Mouse (Mus musculus): ENCODE measurements around the gene Tpte. TPM values are rescaled to one million over a fixed set of nuclear protein-coding genes. Genes with fewer than 3 reads are reported as not detected.
A peak's percentile ranks its signal among the peaks of the same experiment; 100 is the strongest.

Tpte gene
- polyA plus RNA-seq, 1 experiment from 2014 or later: not detected

DNA sequence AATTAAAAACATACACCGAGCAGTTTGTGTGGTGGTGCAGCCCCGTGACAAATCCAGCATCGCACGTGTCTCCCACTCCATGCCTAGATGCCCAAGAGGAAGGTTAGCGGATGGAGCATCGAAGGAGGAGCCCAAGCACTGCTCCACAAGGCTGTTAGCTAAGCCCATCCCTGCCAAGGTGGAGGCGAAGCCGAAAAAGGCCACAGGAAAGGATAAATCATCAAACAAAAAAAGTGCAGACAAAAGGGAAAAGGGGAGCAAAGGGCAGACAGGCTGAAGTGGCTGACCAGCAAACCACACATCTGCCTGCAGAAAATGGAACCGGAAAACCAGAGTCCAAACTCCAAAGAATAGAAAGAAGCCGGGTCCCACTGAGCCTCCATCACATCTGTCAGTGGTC is 23.8 kb downstream of the Tpte start:
- H3K27me3 ChIP-seq (replicated peaks; ENCODE audit: control insufficient read depth, insufficient read depth, low read length): no peaks in the 10 kb centered on the region
- H3K36me3 ChIP-seq (ENCODE audit: control insufficient read depth, insufficient read depth, low read length): no peaks in the 10 kb centered on the region
- no peak for DNase-seq (ENCODE audit: low spot score)
- H3K9me3 ChIP-seq (ENCODE audit: control insufficient read depth, low read length): no peaks in the 10 kb centered on the region
- H3K4me1 ChIP-seq (ENCODE audit: control insufficient read depth, insufficient read depth, low read length): 0 out of 2 replicates have a peak, but pooled peaks cover 2% of the 10 kb centered on the region
- no peak overlapping the region for H3K27ac ChIP-seq (replicated peaks; ENCODE audit: low read depth, low read length)
- WGBS: 80% methylated on average over 10 of the region's 10 CpGs
- H3K4me3 ChIP-seq (ENCODE audit: low read depth, low read length): no peak overlapping the region
- no peak overlapping the region for H3K4me2 ChIP-seq (ENCODE audit: low read depth, low read length)
- ATAC-seq (ENCODE audit: low read depth): no peak
- no peak overlapping the region for H3K9ac ChIP-seq (ENCODE audit: low read depth, low read length)

DNA sequence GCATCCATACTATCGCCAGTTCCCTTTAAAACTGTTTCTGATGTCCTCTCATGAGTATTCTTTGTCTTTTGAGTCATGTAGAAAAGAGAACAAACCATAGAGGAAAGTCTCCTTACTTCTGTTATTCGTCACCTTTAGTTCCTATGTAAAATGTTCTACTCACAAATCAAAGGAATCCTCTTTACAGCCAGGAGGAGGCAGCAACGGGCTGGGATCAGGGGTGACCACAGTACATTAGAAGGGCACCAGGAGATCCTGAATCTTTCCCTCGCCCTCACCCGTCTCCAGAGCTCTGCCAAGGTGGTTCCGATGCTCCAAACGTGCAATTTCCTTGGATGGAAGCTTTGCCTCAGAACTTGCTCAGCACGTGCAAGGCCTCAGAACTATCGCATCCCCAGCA is 28.2 kb downstream of the Tpte start:
- DNase-seq (ENCODE audit: low spot score): no peak

DNA sequence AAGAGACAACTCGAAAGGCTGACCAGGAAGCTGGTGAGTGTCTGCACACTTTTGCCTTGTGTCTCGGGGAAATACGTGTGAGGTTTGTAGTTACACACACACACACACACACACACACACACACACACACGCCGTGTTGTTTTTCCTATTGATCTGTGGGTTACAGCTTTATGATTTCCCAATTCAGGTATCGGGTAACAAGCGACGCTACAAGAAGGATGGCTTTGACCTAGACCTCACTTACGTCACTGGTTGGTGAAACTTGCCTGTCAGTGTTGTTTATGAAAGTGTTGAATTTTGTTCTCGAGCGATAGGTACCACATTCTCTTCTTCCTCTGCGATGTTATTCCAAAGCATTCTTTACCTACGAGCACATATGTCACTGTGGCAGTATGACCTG is 52.2 kb downstream of the Tpte start:
- Histone ChIP-seq H3K4me2 (ENCODE audit: low read depth, low read length) (no peak overlapping the region), H3K27ac (replicated peaks; ENCODE audit: low read depth, low read length) (no peak overlapping the region), H3K9ac (ENCODE audit: low read depth, low read length) (no peak overlapping the region), H3K9me3 (ENCODE audit: control insufficient read depth, low read length) (no peaks in the 10 kb centered on the region), H3K4me3 (ENCODE audit: low read depth, low read length) (no peak overlapping the region), H3K36me3 (ENCODE audit: control insufficient read depth, insufficient read depth, low read length) (no peaks in the 10 kb centered on the region), H3K4me1 (ENCODE audit: control insufficient read depth, insufficient read depth, low read length) (no peaks in the 10 kb centered on the region), H3K27me3 (replicated peaks; ENCODE audit: control insufficient read depth, insufficient read depth, low read length) (no peaks in the 10 kb centered on the region)
- no peak for ATAC-seq (ENCODE audit: low read depth)
- no peak for DNase-seq (ENCODE audit: low spot score)
- WGBS: 83% methylated on average over 13 of the region's 13 CpGs

More for the DNA sequence above, 28.2 kb downstream of the Tpte start:
- Histone ChIP-seq H3K27ac (replicated peaks; ENCODE audit: low read depth, low read length) (no peak overlapping the region), H3K4me1 (ENCODE audit: control insufficient read depth, insufficient read depth, low read length) (no peaks in the 10 kb centered on the region), H3K36me3 (ENCODE audit: control insufficient read depth, insufficient read depth, low read length) (no peaks in the 10 kb centered on the region), H3K4me2 (ENCODE audit: low read depth, low read length) (no peak overlapping the region), H3K9ac (ENCODE audit: low read depth, low read length) (no peak overlapping the region), H3K9me3 (ENCODE audit: control insufficient read depth, low read length) (no peaks in the 10 kb centered on the region), H3K27me3 (replicated peaks; ENCODE audit: control insufficient read depth, insufficient read depth, low read length) (no peaks in the 10 kb centered on the region), H3K4me3 (ENCODE audit: low read depth, low read length) (no peak overlapping the region)
- 68% methylated on average over 9 of the region's 9 CpGs for WGBS
- ATAC-seq (ENCODE audit: low read depth): no peak

DNA sequence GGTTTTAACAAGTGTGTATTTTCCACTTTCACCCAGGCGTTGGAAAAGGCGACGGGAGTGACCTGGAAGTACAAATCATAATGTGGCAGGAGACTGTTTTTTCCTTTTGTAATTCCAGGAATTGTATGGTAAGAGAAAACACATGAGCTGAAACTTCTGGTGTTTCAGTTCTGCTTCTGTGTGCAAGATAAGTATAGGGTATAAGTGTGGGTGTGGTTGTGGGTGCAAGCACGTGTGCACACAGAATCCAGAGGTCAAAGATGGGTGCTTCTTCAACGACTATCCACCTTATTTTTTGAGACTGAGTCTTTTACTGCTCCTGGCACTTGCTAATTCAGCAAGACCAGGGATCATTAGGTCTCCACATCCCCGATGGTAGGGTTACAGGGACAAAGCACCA is 76.1 kb downstream of the Tpte start:
- Histone ChIP-seq H3K4me2 (ENCODE audit: low read depth, low read length) (no peak overlapping the region), H3K27me3 (replicated peaks; ENCODE audit: control insufficient read depth, insufficient read depth, low read length) (no peaks in the 10 kb centered on the region), H3K4me3 (ENCODE audit: low read depth, low read length) (no peak overlapping the region), H3K4me1 (ENCODE audit: control insufficient read depth, insufficient read depth, low read length) (no peaks in the 10 kb centered on the region), H3K9me3 (ENCODE audit: control insufficient read depth, low read length) (no peaks in the 10 kb centered on the region), H3K9ac (ENCODE audit: low read depth, low read length) (no peak overlapping the region), H3K27ac (replicated peaks; ENCODE audit: low read depth, low read length) (no peak overlapping the region), H3K36me3 (ENCODE audit: control insufficient read depth, insufficient read depth, low read length) (no peaks in the 10 kb centered on the region)
- ATAC-seq (ENCODE audit: low read depth): no peak
- WGBS: 78% methylated on average over 6 of the region's 6 CpGs
- no peak for DNase-seq (ENCODE audit: low spot score)

DNA sequence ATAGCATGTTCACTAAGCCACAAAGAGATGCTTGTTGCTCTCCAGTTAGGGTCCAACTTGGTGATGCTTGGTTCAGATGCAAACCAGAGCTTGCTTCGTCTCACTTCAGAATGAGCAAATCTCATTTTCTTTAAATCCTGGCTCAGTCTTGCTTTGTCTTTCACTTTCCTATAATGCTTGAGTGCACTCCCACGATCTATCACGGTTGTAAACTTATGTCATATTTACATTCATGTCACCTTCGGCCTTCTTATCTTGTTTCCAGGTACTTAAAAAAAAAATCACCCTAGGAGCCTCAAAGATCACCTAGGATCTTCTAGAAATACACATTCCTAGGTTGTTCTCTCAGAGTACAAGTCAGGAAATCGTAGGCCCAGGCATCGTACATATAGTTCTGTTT is 76.6 kb downstream of the Tpte start:
- 83% methylated on average over 6 of the region's 6 CpGs for WGBS
- no peak overlapping the region for H3K27ac ChIP-seq (replicated peaks; ENCODE audit: low read depth, low read length)
- H3K27me3 ChIP-seq (replicated peaks; ENCODE audit: control insufficient read depth, insufficient read depth, low read length): no peaks in the 10 kb centered on the region
- no peak overlapping the region for H3K4me3 ChIP-seq (ENCODE audit: low read depth, low read length)
- ATAC-seq (ENCODE audit: low read depth): no peak
- no peak overlapping the region for H3K4me2 ChIP-seq (ENCODE audit: low read depth, low read length)
- H3K36me3 ChIP-seq (ENCODE audit: control insufficient read depth, insufficient read depth, low read length): no peaks in the 10 kb centered on the region
- no peak for DNase-seq (ENCODE audit: low spot score)
- H3K4me1 ChIP-seq (ENCODE audit: control insufficient read depth, insufficient read depth, low read length): no peaks in the 10 kb centered on the region
- no peaks in the 10 kb centered on the region for H3K9me3 ChIP-seq (ENCODE audit: control insufficient read depth, low read length)
- H3K9ac ChIP-seq (ENCODE audit: low read depth, low read length): no peak overlapping the region

DNA sequence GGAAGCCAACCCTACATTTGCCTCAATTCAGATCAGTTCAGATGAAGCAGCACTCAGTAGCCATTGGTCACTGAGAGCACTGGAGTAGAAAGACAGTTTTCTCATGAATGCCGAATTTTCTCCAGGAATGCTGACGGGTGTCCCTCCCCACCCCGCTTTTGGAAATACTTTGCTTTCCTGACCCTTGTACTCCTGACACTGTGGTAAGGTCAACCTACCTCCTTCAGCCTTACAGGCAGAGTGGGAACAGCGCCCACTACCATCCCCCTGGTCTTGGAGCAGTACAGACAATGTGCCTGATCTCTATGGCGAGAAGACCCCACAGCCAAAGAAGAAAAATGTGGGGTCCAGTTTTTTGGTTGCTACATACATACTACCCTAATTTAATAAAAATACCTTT is 93.1 kb downstream of the Tpte start:
- Histone ChIP-seq H3K4me2 (ENCODE audit: low read depth, low read length) (no peak overlapping the region), H3K4me1 (ENCODE audit: control insufficient read depth, insufficient read depth, low read length) (no peaks in the 10 kb centered on the region), H3K9me3 (ENCODE audit: control insufficient read depth, low read length) (no peaks in the 10 kb centered on the region), H3K27ac (replicated peaks; ENCODE audit: low read depth, low read length) (no peak overlapping the region), H3K4me3 (ENCODE audit: low read depth, low read length) (no peak overlapping the region), H3K9ac (ENCODE audit: low read depth, low read length) (no peak overlapping the region), H3K36me3 (ENCODE audit: control insufficient read depth, insufficient read depth, low read length) (peaks cover 24% of the 10 kb centered on the region), H3K27me3 (replicated peaks; ENCODE audit: control insufficient read depth, insufficient read depth, low read length) (no peaks in the 10 kb centered on the region)
- 91% methylated on average over 5 of the region's 5 CpGs for WGBS
- no peak for DNase-seq (ENCODE audit: low spot score)
- ATAC-seq (ENCODE audit: low read depth): no peak

DNA sequence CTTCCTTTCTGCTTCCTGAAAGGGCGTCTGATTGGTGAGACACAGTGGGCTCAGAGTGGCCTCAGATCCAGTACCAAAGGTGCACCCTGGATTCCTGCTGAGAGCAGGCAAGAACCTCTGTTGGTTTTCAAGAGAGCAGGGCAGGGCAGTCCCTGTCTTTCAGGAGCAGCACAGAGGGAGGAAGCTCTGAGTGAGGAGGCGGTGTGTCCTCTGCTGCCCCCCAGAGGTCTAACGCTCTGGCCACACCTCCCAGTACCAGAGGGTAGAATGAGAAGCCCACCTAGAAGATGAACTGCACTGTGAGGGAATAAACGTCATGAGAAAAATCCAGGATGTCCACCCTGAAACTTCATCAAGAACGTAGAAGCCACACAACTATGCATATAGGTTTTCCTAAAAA is 93.7 kb downstream of the Tpte start:
- Histone ChIP-seq H3K4me2 (ENCODE audit: low read depth, low read length) (no peak overlapping the region), H3K4me3 (ENCODE audit: low read depth, low read length) (no peak overlapping the region), H3K9ac (ENCODE audit: low read depth, low read length) (no peak overlapping the region), H3K4me1 (ENCODE audit: control insufficient read depth, insufficient read depth, low read length) (no peaks in the 10 kb centered on the region), H3K36me3 (ENCODE audit: control insufficient read depth, insufficient read depth, low read length) (peaks cover 29% of the 10 kb centered on the region), H3K27me3 (replicated peaks; ENCODE audit: control insufficient read depth, insufficient read depth, low read length) (no peaks in the 10 kb centered on the region), H3K27ac (replicated peaks; ENCODE audit: low read depth, low read length) (no peak overlapping the region), H3K9me3 (ENCODE audit: control insufficient read depth, low read length) (no peaks in the 10 kb centered on the region)
- WGBS: 45% methylated on average over 5 of the region's 5 CpGs
- ATAC-seq (ENCODE audit: low read depth) (peak; percentile 86), DNase-seq (ENCODE audit: low spot score) (peak; percentile 40)

DNA sequence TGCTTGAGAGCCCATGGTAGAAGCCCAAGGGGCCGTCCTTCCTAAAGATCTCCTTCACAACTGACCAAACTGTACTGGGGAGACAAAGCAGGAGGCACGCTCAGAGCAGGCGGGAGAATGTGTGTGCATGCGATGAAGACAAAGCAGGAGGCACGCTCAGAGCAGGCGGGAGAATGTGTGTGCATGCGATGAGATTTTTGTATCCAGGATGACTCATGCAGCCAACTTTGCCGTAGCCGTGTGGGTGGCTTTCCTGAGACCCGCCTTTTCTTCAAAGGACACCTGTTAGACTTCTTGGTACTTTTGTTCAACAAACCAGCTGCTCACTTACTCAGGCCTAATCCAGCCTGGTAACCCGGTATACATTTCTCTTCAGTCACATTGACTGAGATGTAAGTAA is 97.7 kb downstream of the Tpte start:
- peaks cover 36% of the 10 kb centered on the region for H3K36me3 ChIP-seq (ENCODE audit: control insufficient read depth, insufficient read depth, low read length)
- 86% methylated on average over 11 of the region's 11 CpGs for WGBS
- no peak for ATAC-seq (ENCODE audit: low read depth)

DNA sequence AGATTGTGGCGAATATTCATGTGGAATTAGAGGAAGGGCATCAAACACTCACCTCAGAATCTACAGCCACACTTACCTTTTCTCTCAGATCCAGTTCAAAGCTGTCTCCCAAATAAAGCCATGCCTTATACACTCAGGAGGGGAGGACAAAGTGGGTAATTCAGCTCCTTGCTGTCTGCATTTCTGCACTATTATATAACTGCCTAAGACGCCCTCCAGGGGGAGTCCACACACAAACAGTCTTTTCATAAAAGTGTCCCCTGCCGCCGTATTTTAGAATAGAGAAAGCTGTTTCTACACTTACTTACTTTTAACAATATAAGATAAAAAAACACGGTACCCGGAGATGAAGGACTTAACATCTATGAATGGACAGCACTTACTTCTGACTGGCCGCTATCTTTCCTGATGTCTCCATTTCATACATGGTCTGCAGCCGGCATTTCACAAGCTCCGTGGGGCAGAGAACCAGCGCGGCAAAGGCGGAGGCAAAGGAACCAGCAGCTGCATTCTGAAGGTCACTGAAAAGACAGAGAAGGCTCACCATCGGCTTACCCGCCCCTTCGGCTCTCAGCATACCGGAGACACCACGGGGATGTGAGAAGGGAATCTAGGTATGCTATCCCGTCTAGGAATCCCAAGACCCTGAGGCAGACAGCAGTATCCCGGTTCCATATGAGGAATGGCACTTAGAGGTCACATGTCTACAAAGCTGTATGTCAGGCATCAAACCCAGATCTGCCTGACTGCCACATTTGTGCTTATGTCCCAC is 99.8 kb downstream of the Tpte start:
- ATAC-seq (ENCODE audit: low read depth) (no peak), DNase-seq (ENCODE audit: low spot score) (no peak)
- H3K27me3 ChIP-seq (replicated peaks; ENCODE audit: control insufficient read depth, insufficient read depth, low read length): no peaks in the 10 kb centered on the region
- H3K27ac ChIP-seq (replicated peaks; ENCODE audit: low read depth, low read length): no peak overlapping the region
- 76% methylated on average over 19 of the region's 19 CpGs for WGBS
- H3K36me3 ChIP-seq (ENCODE audit: control insufficient read depth, insufficient read depth, low read length): peaks cover 48% of the 10 kb centered on the region
- no peak overlapping the region for H3K9ac ChIP-seq (ENCODE audit: low read depth, low read length)
- no peaks in the 10 kb centered on the region for H3K4me1 ChIP-seq (ENCODE audit: control insufficient read depth, insufficient read depth, low read length)
- no peak overlapping the region for H3K4me3 ChIP-seq (ENCODE audit: low read depth, low read length)
- H3K9me3 ChIP-seq (ENCODE audit: control insufficient read depth, low read length): no peaks in the 10 kb centered on the region
- H3K4me2 ChIP-seq (ENCODE audit: low read depth, low read length): no peak overlapping the region

More for the DNA sequence above, 97.7 kb downstream of the Tpte start:
- Histone ChIP-seq H3K27ac (replicated peaks; ENCODE audit: low read depth, low read length) (no peak overlapping the region), H3K27me3 (replicated peaks; ENCODE audit: control insufficient read depth, insufficient read depth, low read length) (no peaks in the 10 kb centered on the region), H3K4me3 (ENCODE audit: low read depth, low read length) (no peak overlapping the region), H3K9me3 (ENCODE audit: control insufficient read depth, low read length) (no peaks in the 10 kb centered on the region), H3K4me2 (ENCODE audit: low read depth, low read length) (no peak overlapping the region), H3K4me1 (ENCODE audit: control insufficient read depth, insufficient read depth, low read length) (no peaks in the 10 kb centered on the region), H3K9ac (ENCODE audit: low read depth, low read length) (no peak overlapping the region)
- no peak for DNase-seq (ENCODE audit: low spot score)

Measured in embryonic facial prominence, embryonic 14.5 days (tissue).